Mouse (Mus musculus): ENCODE measurements around the gene Krt7.

DNA sequence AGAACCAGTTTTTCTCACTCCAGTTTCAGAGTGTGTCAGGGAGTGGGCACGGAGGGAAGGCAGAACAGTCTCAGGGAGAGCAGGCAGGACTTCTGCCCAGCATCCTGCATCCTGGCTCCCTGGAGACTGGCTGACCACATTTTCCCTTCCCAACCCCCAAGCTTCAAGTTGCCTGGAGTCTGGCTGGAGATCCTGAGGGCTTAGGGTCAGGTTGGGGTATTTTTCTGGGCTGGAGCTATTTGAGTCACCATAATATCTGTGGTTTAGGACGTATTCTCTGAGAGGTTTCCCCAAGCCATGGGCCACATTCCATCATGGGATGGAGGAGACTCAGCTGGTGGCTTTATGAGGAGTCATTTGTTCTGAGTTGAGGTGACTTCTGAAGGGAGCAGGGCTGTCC, 44.4 kb downstream of the Krt7 start:
- TF ChIP-seq CTCF (IDR thresholded peaks at IDR 0.05; ENCODE audit: borderline replicate concordance, extremely low read depth, insufficient read depth, insufficient read length) = no peak
- no peak for TF ChIP-seq POLR2A (IDR thresholded peaks at IDR 0.05; ENCODE audit: borderline replicate concordance, extremely low read depth, insufficient read depth, insufficient read length, poor library complexity, severe bottlenecking)

All from brain, embryonic 14.5 days (tissue).